Mouse (Mus musculus): Measurements from ENCODE around the gene Fgfr2.

DNA sequence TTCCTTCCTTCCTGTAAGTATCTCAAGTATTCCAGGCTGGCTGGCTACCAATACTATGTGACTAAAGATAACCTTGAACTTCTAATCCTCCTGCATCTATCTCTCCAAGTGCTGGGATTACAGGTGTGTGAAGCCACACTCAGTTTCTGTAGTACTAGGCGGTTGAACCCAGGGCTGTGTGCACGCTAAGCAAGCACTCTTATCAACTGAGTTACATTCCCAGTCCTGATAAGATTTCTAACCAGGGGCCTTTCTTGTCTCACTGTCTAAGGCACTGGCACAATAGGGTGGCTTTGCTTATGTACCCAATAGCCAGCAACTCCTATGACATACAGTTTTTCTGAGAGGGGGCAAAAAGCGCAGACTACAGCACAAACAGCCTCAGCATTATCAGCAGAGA is 2957.7 kb downstream of the Fgfr2 start:
- no peak for TF ChIP-seq HCFC1 (IDR thresholded peaks at IDR 0.05; ENCODE audit: borderline replicate concordance, insufficient read depth, low read length)
- no peak for TF ChIP-seq ZNF384 (IDR thresholded peaks at IDR 0.05; ENCODE audit: low read depth, low read length)
- TF ChIP-seq ZC3H11A (IDR thresholded peaks at IDR 0.05; ENCODE audit: borderline replicate concordance, low read depth, low read length): no peak
